Mouse (Mus musculus) stomach, embryonic 15.5 days (tissue): ENCODE data around the gene Zbtb9. TPM values are rescaled to one million over a fixed set of nuclear protein-coding genes. Genes with fewer than 3 reads are reported as not detected.

ENCODE experiments used
- ATAC-seq: fragments of 200-750 bp; cut with Nextera tagmentation; 2 replicates; pipeline ENCODE4 v1.8.0; 2017; ENCODE audit warnings: low read depth, moderate number of reproducible peaks, moderate TSS enrichment; ENCODE audit not compliant: insufficient read depth, low FRiP score
- H3K27ac ChIP-seq: fragments of 300-500 bp; sonication (generic); 2 replicates; pipeline ENCODE4 v1.5.1; 2015; ENCODE audit warnings: mild to moderate bottlenecking, inconsistent platforms
- H3K27me3 ChIP-seq: fragments of 300-500 bp; sonication (generic); replicated peaks from 2 replicates; pipeline ENCODE4 v1.6.1; 2015; ENCODE audit warnings: inconsistent platforms
- H3K36me3 ChIP-seq: fragments of 300-500 bp; sonication (generic); 2 replicates; pipeline ENCODE4 v1.6.1; 2015; ENCODE audit warnings: inconsistent platforms
- H3K4me1 ChIP-seq: fragments of 300-500 bp; sonication (generic); 2 replicates; pipeline ENCODE4 v1.6.1; 2015; ENCODE audit warnings: inconsistent platforms
- H3K4me2 ChIP-seq: fragments of 300-500 bp; sonication (generic); 2 replicates; pipeline ENCODE4 v1.6.1; 2015; ENCODE audit warnings: mild to moderate bottlenecking, inconsistent platforms
- H3K4me3 ChIP-seq: fragments of 300-500 bp; sonication (generic); replicated peaks from 2 replicates; pipeline ENCODE4 v1.5.1; 2015; ENCODE audit warnings: inconsistent platforms
- H3K9ac ChIP-seq: fragments of 300-500 bp; sonication (generic); 2 replicates; pipeline ENCODE4 v1.6.1; 2015; ENCODE audit warnings: inconsistent platforms
- H3K9me3 ChIP-seq: fragments of 300-500 bp; sonication (generic); 2 replicates; pipeline ENCODE4 v1.6.1; 2016; ENCODE audit warnings: inconsistent platforms
- WGBS: fragments of 180-500 bp; shearing (Covaris S2); methylation state at CpG from one replicate; pipeline ENCODE4 v1.1.7; 2015; 5-methylcytosine and 5-hydroxymethylcytosine counted together
- polyA plus RNA-seq: library from polyadenylated mRNA; unstranded; fragments of >200 nt; fragmentation: Nextera tagmentation; extraction: Ambion mirVana; gene quantifications from 2 replicates; pipeline ENCODE4 v1.2.1, GENCODE M21; 2015

Zbtb9 gene
- polyA plus RNA-seq, 1 experiment from 2014 or later = 13.3 TPM

GRCm38 (mm10) chr17:27001889-27002288, 28.9 kb downstream of the Zbtb9 start:
- Histone ChIP-seq H3K9me3 (no peaks in the 10 kb centered on the region), H3K9ac (no peak overlapping the region), H3K27ac (no peak overlapping the region), H3K4me3 (no peak overlapping the region), H3K4me2 (no peak overlapping the region), H3K36me3 (no peaks in the 10 kb centered on the region), H3K4me1 (no peaks in the 10 kb centered on the region; the same call in 1 of the 2 replicates), H3K27me3 (no peaks in the 10 kb centered on the region)
- ATAC-seq = no peak
- 48% methylated on average over 6 of the region's 6 CpGs for WGBS

GRCm38 (mm10) chr17:27004431-27004830, 31.5 kb downstream of the Zbtb9 start:
- Histone ChIP-seq H3K4me1 (no peaks in the 10 kb centered on the region; the same call in 1 of the 2 replicates), H3K9ac (no peak overlapping the region), H3K9me3 (no peaks in the 10 kb centered on the region), H3K4me3 (no peak overlapping the region), H3K27me3 (no peaks in the 10 kb centered on the region), H3K27ac (no peak overlapping the region), H3K4me2 (no peak overlapping the region), H3K36me3 (no peaks in the 10 kb centered on the region)
- WGBS = 34% methylated on average over 9 of the region's 9 CpGs
- no peak for ATAC-seq

DNA sequence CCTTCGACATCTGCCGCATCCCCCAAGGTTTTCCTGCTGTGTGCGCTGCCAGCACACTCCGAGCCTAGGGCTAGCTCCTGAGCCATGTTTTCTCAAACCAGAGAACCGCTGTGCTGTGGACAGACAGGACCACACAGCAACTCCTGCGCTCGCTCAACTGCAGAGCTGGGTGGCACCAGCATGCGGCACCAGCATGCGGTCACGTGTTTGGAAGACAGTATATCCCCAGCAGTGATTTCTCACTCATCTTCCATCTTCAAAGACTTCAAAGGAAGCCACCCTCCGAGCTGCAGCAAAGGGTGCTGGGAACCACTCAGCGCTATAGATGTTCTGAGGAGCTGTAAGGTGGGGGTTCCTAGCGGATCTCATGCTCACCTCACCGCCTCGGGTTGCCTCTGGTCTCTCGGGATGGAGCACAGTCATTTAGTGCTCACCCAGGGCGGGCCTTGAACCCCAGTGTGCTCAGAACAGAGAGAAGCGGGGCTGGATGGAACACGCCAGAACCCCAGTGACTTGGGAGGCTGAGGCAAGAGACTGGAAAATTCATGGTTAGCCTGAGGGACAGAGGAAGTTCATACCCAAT, 32.0 kb downstream of the Zbtb9 start:
- 32% methylated on average over 19 of the region's 19 CpGs for WGBS
- Histone ChIP-seq H3K4me3 (no peak overlapping the region), H3K4me2 (no peak overlapping the region), H3K27me3 (no peaks in the 10 kb centered on the region), H3K36me3 (no peaks in the 10 kb centered on the region), H3K9me3 (no peaks in the 10 kb centered on the region), H3K4me1 (no peaks in the 10 kb centered on the region; the same call in 1 of the 2 replicates), H3K9ac (no peak overlapping the region), H3K27ac (no peak overlapping the region)
- ATAC-seq = no peak

DNA sequence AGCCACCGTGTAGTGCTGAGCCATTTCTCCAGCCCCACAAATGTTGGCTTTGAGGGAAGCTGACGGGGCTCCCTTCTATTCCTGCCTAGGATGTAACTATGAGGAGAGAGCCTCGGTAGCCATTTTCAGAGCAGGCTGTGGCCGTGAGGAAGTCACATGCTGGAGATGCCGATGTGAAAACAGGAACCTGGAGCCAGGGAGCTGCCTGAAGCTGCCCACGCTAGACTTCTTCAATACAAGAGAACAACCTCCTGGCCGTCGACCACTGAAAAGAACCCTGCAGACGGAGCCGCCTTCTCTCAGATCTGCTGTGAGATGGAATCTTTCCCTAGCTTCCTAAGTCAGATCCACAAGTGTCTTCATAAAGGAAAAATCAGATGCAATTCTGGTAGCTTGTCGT, 32.7 kb downstream of the Zbtb9 start:
- no peak overlapping the region for H3K4me3 ChIP-seq
- no peaks in the 10 kb centered on the region for H3K36me3 ChIP-seq
- H3K4me1 ChIP-seq = no peaks in the 10 kb centered on the region; the same call in 1 of the 2 replicates
- H3K27me3 ChIP-seq = no peaks in the 10 kb centered on the region
- no peak overlapping the region for H3K9ac ChIP-seq
- H3K9me3 ChIP-seq = no peaks in the 10 kb centered on the region
- WGBS = 46% methylated on average over 11 of the region's 11 CpGs
- H3K27ac ChIP-seq = no peak overlapping the region
- no peak for ATAC-seq
- no peak overlapping the region for H3K4me2 ChIP-seq

GRCm38 (mm10) chr17:27008277-27008676, 35.3 kb downstream of the Zbtb9 start:
- Histone ChIP-seq H3K27ac (no peak overlapping the region), H3K27me3 (no peaks in the 10 kb centered on the region), H3K4me3 (no peak overlapping the region), H3K36me3 (no peaks in the 10 kb centered on the region), H3K4me1 (peaks cover 9% of the 10 kb centered on the region; the same call in 1 of the 2 replicates), H3K9ac (no peak overlapping the region), H3K4me2 (no peak overlapping the region), H3K9me3 (no peaks in the 10 kb centered on the region)
- no peak for ATAC-seq
- 58% methylated on average over 2 of the region's 2 CpGs for WGBS

GRCm38 (mm10) chr17:27011167-27011566, 38.2 kb downstream of the Zbtb9 start:
- H3K4me3 ChIP-seq = no peak overlapping the region
- peaks cover 9% of the 10 kb centered on the region; the same call in 1 of the 2 replicates for H3K4me1 ChIP-seq
- no peaks in the 10 kb centered on the region for H3K9me3 ChIP-seq
- no peak overlapping the region for H3K27ac ChIP-seq
- H3K4me2 ChIP-seq = no peak overlapping the region
- 86% methylated on average over 10 of the region's 10 CpGs for WGBS
- H3K36me3 ChIP-seq = no peaks in the 10 kb centered on the region
- H3K27me3 ChIP-seq = no peaks in the 10 kb centered on the region
- no peak for ATAC-seq
- H3K9ac ChIP-seq = no peak overlapping the region

DNA sequence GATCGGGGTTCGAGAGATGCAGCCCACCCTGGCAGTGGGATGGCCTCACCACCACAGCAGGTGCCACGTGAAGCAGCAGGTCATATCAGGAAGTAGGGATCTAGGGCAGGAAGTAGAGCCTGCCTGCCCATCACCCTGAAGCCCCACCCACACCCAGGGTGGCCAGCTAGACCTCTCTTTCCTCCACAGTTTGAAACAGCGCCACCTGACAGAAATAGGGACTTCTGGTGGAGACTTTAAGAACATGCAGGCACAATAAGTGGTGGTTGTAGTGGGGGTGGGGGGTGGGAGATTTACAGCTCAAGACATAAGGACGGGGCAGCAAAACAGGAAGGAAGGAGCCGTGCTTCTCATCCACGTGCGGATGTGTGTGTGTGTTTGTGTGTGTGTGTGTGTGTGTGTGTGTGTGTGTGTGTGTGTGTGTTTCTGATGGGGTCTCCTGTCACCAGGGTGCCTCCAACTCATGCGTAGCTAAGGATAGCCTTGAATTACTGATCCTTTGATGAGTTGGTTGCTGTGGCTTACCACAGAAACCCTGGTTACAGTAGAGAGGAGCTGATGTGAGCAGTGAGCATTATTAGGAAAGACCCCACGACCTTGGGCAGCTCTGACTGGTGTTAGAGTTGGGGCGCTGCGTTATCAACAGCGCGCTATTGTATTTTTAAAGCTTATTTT, 39.2 kb downstream of the Zbtb9 start:
- H3K9ac ChIP-seq = no peak overlapping the region
- ATAC-seq = no peak
- WGBS = 51% methylated on average over 14 of the region's 14 CpGs
- no peak overlapping the region for H3K4me2 ChIP-seq
- peaks cover 9% of the 10 kb centered on the region; the same call in 1 of the 2 replicates for H3K4me1 ChIP-seq
- no peaks in the 10 kb centered on the region for H3K36me3 ChIP-seq
- H3K4me3 ChIP-seq = no peak overlapping the region
- no peaks in the 10 kb centered on the region for H3K9me3 ChIP-seq
- no peak overlapping the region for H3K27ac ChIP-seq
- H3K27me3 ChIP-seq = no peaks in the 10 kb centered on the region

DNA sequence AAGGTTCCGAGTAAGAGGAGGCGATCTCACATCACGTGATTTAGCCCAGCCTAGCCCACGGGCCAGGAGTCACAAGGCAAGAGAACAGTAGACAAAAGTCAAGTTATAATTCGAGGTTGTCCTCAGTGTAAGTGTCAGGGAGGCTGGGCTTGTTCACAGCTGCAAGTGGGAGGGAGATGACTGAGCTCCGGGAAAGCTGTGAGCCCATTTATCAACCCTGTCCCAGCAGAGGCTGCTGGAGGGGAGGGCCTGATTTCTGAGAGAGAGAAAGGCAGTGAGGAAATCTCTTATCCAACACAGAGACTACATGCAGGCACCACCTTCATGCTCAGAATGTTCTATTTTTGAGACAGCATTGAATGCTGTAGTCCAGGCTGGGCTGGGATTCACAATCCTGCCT, 39.9 kb downstream of the Zbtb9 start:
- WGBS = 21% methylated on average over 6 of the region's 6 CpGs
- ATAC-seq = no peak
- Histone ChIP-seq H3K9me3 (no peaks in the 10 kb centered on the region), H3K36me3 (no peaks in the 10 kb centered on the region), H3K4me2 (no peak overlapping the region), H3K4me3 (no peak overlapping the region), H3K27me3 (no peaks in the 10 kb centered on the region), H3K27ac (no peak overlapping the region), H3K4me1 (peaks cover 9% of the 10 kb centered on the region; the same call in 1 of the 2 replicates), H3K9ac (no peak overlapping the region)

GRCm38 (mm10) chr17:27017564-27018499, 44.9 kb downstream of the Zbtb9 start:
- peaks cover 25% of the 10 kb centered on the region for H3K36me3 ChIP-seq
- WGBS = 7% methylated on average over 34 of the region's 34 CpGs
- H3K4me3 ChIP-seq = peak overlapping the region; percentile 61
- H3K4me2 ChIP-seq = peak overlapping the region; percentile 80
- peaks cover 7% of the 10 kb centered on the region for H3K4me1 ChIP-seq
- peak; percentile 66 for ATAC-seq
- no peaks in the 10 kb centered on the region for H3K27me3 ChIP-seq
- no peaks in the 10 kb centered on the region for H3K9me3 ChIP-seq
- H3K27ac ChIP-seq = peak overlapping the region; percentile 51; the same call in 1 of the 2 replicates
- peak overlapping the region; percentile 44; the same call in 1 of the 2 replicates for H3K9ac ChIP-seq

- Histone ChIP-seq H3K9me3 (no peaks in the 10 kb centered on the region), H3K27me3 (no peaks in the 10 kb centered on the region), H3K36me3 (peaks cover 29% of the 10 kb centered on the region), H3K4me2 (peak overlapping the region; percentile 80), H3K27ac (peak overlapping the region; percentile 51; the same call in 1 of the 2 replicates), H3K9ac (peak overlapping the region; percentile 44; the same call in 1 of the 2 replicates), H3K4me3 (peak overlapping the region; percentile 61), H3K4me1 (peaks cover 4% of the 10 kb centered on the region)
- 41% methylated on average over 12 of the region's 12 CpGs for whole genome bisulfite sequencing
- ATAC-seq = no peak
Measured at GRCm38 (mm10) chr17:27018555-27019196, 45.7 kb downstream of the Zbtb9 start.

DNA sequence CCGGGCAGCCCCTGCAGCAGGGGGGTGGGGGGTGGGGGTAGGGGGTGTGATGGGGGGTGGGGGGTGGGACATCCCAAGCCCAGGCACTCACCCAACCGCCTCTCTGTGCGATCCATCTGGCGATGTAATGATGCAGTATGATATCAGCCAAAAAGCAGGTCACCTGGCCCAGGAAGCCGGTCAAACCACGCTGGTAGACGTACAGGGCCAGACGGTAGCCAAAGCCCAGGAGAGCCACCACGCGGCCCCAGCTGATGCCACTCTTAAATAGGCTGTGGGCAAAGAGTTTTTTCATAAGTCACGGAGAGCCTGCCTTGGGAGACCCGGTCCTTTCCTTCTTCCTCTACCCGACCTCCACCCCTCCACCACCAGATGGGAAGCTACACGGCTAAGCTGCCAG, 48.1 kb downstream of the Zbtb9 start:
- no peak overlapping the region for H3K27ac ChIP-seq
- WGBS = 89% methylated on average over 14 of the region's 14 CpGs
- H3K4me3 ChIP-seq = no peak overlapping the region
- H3K9me3 ChIP-seq = no peaks in the 10 kb centered on the region
- peaks cover 37% of the 10 kb centered on the region for H3K36me3 ChIP-seq
- no peaks in the 10 kb centered on the region for H3K27me3 ChIP-seq
- ATAC-seq = no peak
- H3K4me2 ChIP-seq = no peak overlapping the region
- H3K4me1 ChIP-seq = peaks cover 4% of the 10 kb centered on the region
- no peak overlapping the region for H3K9ac ChIP-seq
